Mouse (Mus musculus): ENCODE results near the gene AC131692.1. TPM values are rescaled to one million over a fixed set of nuclear protein-coding genes. Genes with fewer than 3 reads are reported as not detected.
A peak's percentile ranks its signal among the peaks of the same experiment; 100 is the strongest.

The AC131692.1 gene
- total RNA-seq, 2 experiments from 2014 or later = 0.54 TPM; not detected in 1

- peak; percentile 85 to 91 for DNase-seq (ENCODE audit: low spot score in 2 of 2)
Measured at GRCm38 (mm10) chr19:6067724-6068415, 26.3 kb upstream of the AC131692.1 start, which contains the start of gene Tm7sf2. Gene Tm7sf2, minus strand, starts transcription at chr19:6068373.

GRCm38 (mm10) chr19:6068951-6069350 lies 25.3 kb upstream of the AC131692.1 start:
- DNase-seq (ENCODE audit: low spot score in 2 of 2) = no peak

GRCm38 (mm10) chr19:6069851-6070250 lies 24.4 kb upstream of the AC131692.1 start:
- no peak for DNase-seq (ENCODE audit: low spot score in 2 of 2)

- no peak for DNase-seq (ENCODE audit: low spot score in 2 of 2)
Measured at GRCm38 (mm10) chr19:6070571-6071250, 23.5 kb upstream of the AC131692.1 start.

GRCm38 (mm10) chr19:6071261-6071660 lies 23.0 kb upstream of the AC131692.1 start:
- DNase-seq (ENCODE audit: low spot score in 2 of 2) = no peak

GRCm38 (mm10) chr19:6073889-6074288 lies 20.3 kb upstream of the AC131692.1 start:
- DNase-seq (ENCODE audit: low spot score in 2 of 2) = no peak

- DNase-seq (ENCODE audit: low spot score in 2 of 2) = peak; percentile 55 to 79
Measured at GRCm38 (mm10) chr19:6076564-6077393, 17.4 kb upstream of the AC131692.1 start, which contains the start of gene Vps51. Gene Vps51, minus strand, starts transcription at chr19:6077231.

- no peak for DNase-seq (ENCODE audit: low spot score in 2 of 2)
Measured at GRCm38 (mm10) chr19:6079983-6080480, 14.2 kb upstream of the AC131692.1 start, which contains the start of gene Tmem262. Gene Tmem262, plus strand, starts transcription at chr19:6080033.

GRCm38 (mm10) chr19:6082156-6082555 lies 12.1 kb upstream of the AC131692.1 start, which contains the start of gene Gm28374:
Gene Gm28374, minus strand, starts transcription at chr19:6082256.
- DNase-seq (ENCODE audit: low spot score in 2 of 2) = no peak

- peak; percentile 83 to 94 for DNase-seq (ENCODE audit: low spot score in 2 of 2)
Measured at GRCm38 (mm10) chr19:6084478-6085248, 9.6 kb upstream of the AC131692.1 start, which contains the start of the genes Zfpl1 and Cdca5. Gene Zfpl1, minus strand, starts transcription at chr19:6084956. Gene Cdca5, plus strand, starts transcription at chr19:6084983.

GRCm38 (mm10) chr19:6085417-6085879 lies 8.8 kb upstream of the AC131692.1 start:
- no peak for DNase-seq (ENCODE audit: low spot score in 2 of 2)

- DNase-seq (ENCODE audit: low spot score in 2 of 2) = no peak
Measured at GRCm38 (mm10) chr19:6088841-6089240, 5.4 kb upstream of the AC131692.1 start.

- no peak for DNase-seq (ENCODE audit: low spot score in 2 of 2)
Measured at GRCm38 (mm10) chr19:6097847-6098246, 3.6 kb downstream of the AC131692.1 start.

GRCm38 (mm10) chr19:6101186-6101585 lies 7.0 kb downstream of the AC131692.1 start:
- no peak for DNase-seq (ENCODE audit: low spot score in 2 of 2)

- DNase-seq (ENCODE audit: low spot score in 2 of 2) = no peak
Measured at GRCm38 (mm10) chr19:6102169-6102853, 8.1 kb downstream of the AC131692.1 start.

GRCm38 (mm10) chr19:6104476-6104875 lies 10.3 kb downstream of the AC131692.1 start:
- no peak for DNase-seq (ENCODE audit: low spot score in 2 of 2)

- DNase-seq (ENCODE audit: low spot score in 2 of 2) = no peak
Measured at GRCm38 (mm10) chr19:6105586-6105985, 11.4 kb downstream of the AC131692.1 start, which contains the start of gene Naaladl1. Gene Naaladl1, plus strand, starts transcription at chr19:6105782.

GRCm38 (mm10) chr19:6113116-6113515 lies 18.9 kb downstream of the AC131692.1 start:
- no peak for DNase-seq (ENCODE audit: low spot score in 2 of 2)

GRCm38 (mm10) chr19:6116113-6116850 lies 22.1 kb downstream of the AC131692.1 start:
- no peak for DNase-seq (ENCODE audit: low spot score in 2 of 2)

All from gastrocnemius, postnatal 4 days (tissue).